Mouse (Mus musculus) bone marrow, adult 2 months (tissue): ENCODE data around the gene Ascc3. TPM values are rescaled to one million over a fixed set of nuclear protein-coding genes. Genes with fewer than 3 reads are reported as not detected.

Source experiments
- H3K27ac ChIP-seq: fragments of 200-500 bp; 2 replicates; pipeline ENCODE4 v1.5.1; 2012; ENCODE audit warnings: low read depth, mild to moderate bottlenecking, control low read depth, inconsistent platforms, low read length; ENCODE audit not compliant: control insufficient read depth, poor library complexity, insufficient read depth
- H3K4me1 ChIP-seq: fragments of 200-500 bp; 2 replicates; pipeline ENCODE4 v1.6.1; 2011; ENCODE audit warnings: low read length; ENCODE audit not compliant: control insufficient read depth, insufficient read depth
- H3K4me3 ChIP-seq: fragments of 200-500 bp; replicated peaks from 2 replicates; pipeline ENCODE3; 2011; ENCODE audit warnings: mild to moderate bottlenecking, low read depth, low read length, control low read depth; ENCODE audit not compliant: control insufficient read depth
- CTCF ChIP-seq: fragments of 200-500 bp; IDR thresholded peaks from 2 replicates; pipeline ENCODE4 v1.5.1; 2011; ENCODE audit warnings: low read length, control low read depth; ENCODE audit not compliant: control insufficient read depth, insufficient read depth
- POLR2A ChIP-seq: fragments of 200-500 bp; IDR thresholded peaks from 2 replicates; pipeline ENCODE4 v1.6.1; 2011; ENCODE audit warnings: low read depth, mild to moderate bottlenecking, control low read depth, low read length, borderline replicate concordance; ENCODE audit not compliant: control insufficient read depth
- WGBS: fragments of 180-500 bp; shearing (Covaris S2); methylation state at CpG from one replicate; pipeline ENCODE4 v1.1.7; 2018; 5-methylcytosine and 5-hydroxymethylcytosine counted together
- polyA plus RNA-seq: library from polyadenylated mRNA; stranded (reverse); fragments of >200 nt; gene quantifications from 2 replicates; pipeline ENCODE4 v1.2.4, GENCODE M21; 2011; ENCODE audit warnings: low replicate concordance; ENCODE audit not compliant: missing spikeins, insufficient read depth, insufficient read length

Ascc3 gene
- polyA plus RNA-seq, 1 experiment: 10.3 TPM

DNA sequence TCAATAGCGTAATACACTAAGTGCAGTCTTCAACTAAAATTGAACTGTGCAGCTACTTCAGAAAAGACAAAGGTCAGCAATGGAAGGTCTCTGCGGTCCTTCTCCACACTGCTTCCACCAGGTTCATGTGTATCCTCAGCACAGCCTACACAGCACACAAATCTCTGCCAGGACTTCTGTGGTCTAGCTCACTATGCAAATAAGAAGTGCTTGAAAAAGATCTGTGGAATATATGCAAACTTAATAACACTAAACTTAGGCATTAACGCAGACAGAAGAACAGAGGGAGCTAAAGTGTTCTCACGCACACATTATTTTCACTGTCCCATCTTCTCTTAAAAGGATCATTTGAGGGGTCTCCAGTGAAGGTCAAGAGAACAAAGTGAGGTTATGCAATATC, 275.7 kb downstream of the Ascc3 start:
- H3K4me1 ChIP-seq: no peaks in the 10 kb centered on the region
- H3K27ac ChIP-seq: no peak overlapping the region
- TF ChIP-seq POLR2A (no peak), CTCF (no peak)
- H3K4me3 ChIP-seq: no peak overlapping the region
- 56% methylated on average over 4 of the region's 4 CpGs for WGBS

DNA sequence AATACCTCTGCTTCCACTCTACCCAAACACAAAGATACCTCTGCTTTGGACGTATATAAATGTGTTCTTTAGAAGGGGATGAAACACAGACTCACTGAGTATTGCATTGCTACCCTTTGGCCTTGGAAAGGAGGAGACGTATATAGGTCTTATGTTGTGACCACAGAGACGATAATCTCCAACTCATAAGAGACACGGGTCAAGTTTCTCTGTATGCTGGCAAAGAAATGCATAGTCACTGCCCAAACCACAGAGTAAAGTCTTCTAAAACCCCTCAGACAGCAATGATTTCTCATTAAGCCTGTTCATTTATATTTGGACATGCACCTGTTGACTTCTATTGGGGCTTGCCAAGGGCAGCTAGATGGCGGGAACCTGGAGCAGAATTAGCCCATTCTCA, 284.5 kb downstream of the Ascc3 start:
- Histone ChIP-seq H3K4me3 (no peak overlapping the region), H3K27ac (no peak overlapping the region), H3K4me1 (no peaks in the 10 kb centered on the region)
- 26% methylated on average over 5 of the region's 5 CpGs for WGBS
- TF ChIP-seq CTCF (no peak), POLR2A (no peak)

DNA sequence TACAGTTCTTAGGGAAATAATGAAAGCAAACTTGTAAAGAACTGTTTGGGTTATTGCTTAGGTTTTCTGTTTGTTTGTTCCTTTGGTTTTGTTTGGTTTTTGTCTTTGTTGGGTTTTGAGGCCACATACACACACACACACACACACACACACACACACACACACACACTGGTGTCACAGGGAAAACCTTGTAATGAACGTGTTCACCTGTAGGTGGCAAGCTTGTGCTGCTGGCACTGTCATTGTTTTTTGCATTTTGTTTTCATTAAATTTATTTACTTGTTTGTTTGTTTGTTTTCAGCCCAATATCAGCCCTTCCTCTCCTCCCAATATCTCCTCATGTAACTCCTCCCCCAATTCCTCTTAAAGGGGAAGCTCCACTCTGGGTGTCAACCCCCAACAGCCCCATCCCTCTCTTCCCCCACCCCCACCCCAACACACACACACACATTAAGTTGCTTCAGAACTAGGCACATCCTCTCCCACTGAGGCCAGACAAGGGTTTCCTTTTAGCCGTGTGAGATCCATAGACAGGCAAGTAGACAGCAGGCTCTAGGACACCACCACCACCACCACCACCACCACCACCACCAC, 289.1 kb downstream of the Ascc3 start:
- no peak overlapping the region for H3K4me3 ChIP-seq
- no peaks in the 10 kb centered on the region for H3K4me1 ChIP-seq
- 18% methylated on average over 2 of the region's 2 CpGs for WGBS
- TF ChIP-seq CTCF: no peak
- no peak for TF ChIP-seq POLR2A
- H3K27ac ChIP-seq: no peak overlapping the region

DNA sequence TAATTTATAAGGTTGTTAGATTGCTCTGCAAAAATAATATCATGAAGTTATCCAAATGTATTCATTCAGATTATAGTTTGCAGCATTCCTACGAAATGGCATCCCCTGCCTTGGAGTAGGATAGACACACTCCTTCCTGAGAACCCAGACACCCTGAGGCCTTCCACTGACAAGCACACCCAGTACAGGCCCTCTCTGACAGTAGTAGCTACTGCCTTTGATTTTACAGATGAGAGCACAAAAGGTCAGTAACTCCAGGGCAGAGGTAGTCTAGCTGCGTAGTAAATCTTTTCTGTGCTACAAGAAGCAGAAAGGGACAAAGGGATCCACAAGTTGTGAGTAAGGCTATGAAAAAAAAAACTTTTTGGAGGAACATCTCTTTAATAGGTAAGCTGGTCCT, 289.9 kb downstream of the Ascc3 start:
- no peaks in the 10 kb centered on the region for H3K4me1 ChIP-seq
- H3K27ac ChIP-seq: no peak overlapping the region
- no peak for TF ChIP-seq POLR2A
- no peak for TF ChIP-seq CTCF
- no peak overlapping the region for H3K4me3 ChIP-seq
- 84% methylated on average over 2 of the region's 2 CpGs for WGBS

DNA sequence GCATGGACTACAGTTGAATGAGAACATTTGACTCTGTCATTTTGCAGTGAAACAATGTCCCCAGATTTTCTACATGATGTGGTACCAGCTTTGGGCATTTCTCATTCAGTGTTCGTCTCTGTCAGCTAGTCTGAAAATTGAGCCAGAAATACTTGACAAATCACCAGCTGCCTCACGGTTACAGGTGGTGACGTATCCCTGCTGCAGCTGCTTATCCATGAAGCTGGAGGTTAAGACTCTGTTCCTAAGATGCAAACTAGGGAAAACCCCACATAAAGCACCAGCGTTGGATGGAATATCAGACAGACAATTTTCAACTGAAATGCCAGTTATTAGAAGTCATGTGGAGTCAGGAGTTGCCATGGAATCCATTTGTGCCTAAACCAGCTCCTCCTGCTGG, 293.8 kb downstream of the Ascc3 start:
- Histone ChIP-seq H3K27ac (no peak overlapping the region), H3K4me3 (no peak overlapping the region), H3K4me1 (no peaks in the 10 kb centered on the region)
- WGBS: 69% methylated on average over 4 of the region's 4 CpGs
- no peak for TF ChIP-seq POLR2A
- TF ChIP-seq CTCF: no peak

DNA sequence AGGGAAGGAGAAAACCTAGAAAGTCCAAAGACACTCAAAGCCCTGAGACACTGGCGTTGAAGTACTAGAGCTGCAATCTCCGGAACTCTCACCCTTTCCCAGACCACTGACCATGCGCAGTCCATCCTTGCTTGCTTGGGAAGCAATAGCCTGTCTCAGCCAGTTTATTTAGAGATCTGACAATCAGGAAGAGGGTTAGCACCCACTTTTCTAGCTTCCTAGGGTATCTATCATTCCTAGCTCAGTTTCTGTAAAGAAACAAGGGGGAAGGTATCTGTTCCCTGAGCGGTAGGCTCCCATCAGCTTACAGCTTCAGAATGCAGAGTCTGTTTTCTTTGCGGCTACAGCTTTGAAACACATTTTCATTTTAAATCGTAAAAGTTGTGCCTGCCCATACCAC, 298.2 kb downstream of the Ascc3 start:
- H3K4me3 ChIP-seq: no peak overlapping the region
- TF ChIP-seq CTCF (no peak), POLR2A (no peak)
- H3K4me1 ChIP-seq: no peaks in the 10 kb centered on the region
- no peak overlapping the region for H3K27ac ChIP-seq
- 19% methylated on average over 6 of the region's 6 CpGs for WGBS

DNA sequence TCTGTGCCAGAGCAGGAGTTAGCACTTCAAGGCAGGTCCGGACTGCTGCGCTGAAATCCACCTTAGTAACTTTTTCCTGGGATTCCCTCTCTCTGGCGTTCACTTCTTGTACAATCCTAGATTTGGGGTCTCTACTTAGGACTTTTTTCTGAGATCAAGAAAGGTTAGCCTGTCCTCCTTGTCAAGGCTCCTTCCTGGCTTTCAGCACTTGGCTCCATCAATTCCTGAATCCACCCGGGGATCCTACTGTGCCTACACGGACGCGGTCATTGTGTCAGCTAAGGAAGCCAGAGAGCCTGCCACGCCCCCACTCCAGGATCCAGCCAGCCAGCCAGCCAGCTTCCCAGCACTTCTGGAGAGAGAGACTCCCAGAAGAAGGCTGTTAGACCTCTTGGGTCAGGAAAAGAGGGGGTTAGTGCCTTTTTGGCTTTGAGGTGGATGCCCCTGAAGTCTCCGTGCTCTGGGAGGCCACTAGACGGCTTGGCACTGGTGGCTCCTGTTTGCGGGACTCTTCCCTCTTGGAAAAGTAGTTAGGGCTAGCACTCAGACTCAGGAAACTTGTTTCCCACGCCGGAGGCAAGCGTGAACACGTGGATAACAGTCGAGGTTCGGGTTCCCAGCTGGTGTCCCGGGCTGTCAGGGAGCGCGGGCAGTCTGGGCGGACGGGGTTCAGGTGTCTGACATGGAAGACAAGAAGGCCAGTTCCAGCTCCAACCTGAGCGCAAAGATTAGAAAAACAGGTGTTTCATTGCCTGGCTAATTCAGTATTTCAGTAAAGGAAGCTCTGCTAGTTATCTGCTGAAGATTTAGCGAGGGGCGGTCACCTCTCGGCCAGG, 299.6 kb downstream of the Ascc3 start:
- Histone ChIP-seq H3K4me1 (no peaks in the 10 kb centered on the region), H3K27ac (no peak overlapping the region), H3K4me3 (no peak overlapping the region)
- no peak for TF ChIP-seq CTCF
- TF ChIP-seq POLR2A: no peak
- 7% methylated on average over 26 of the region's 26 CpGs for WGBS

DNA sequence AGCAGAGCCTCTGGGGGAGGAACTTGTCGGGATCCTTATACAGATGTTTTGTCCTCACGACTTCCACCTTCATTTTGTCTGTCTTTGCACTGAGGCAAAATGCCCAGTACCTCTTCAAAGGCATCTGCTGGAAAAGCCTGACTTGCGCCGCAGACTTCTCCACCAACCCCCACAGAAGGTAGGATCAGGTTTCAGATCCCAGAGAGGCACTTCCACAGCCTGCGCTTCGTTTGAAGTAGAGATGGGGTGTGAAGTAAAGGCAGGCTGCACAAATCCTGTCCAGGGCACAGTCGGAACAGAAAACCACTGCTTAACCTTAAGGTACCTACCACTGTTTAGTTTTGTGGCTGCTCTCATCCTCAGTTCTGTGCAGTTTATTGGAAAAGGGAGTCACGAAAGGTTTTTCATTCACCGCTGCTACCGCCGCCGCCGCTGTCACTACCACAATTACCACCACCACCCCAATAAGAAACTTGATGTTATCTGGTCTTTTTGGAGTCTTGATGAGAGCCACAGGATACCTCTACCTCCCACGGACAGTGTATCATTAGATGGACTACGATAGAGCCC, 300.4 kb downstream of the Ascc3 start:
- Histone ChIP-seq H3K27ac (no peak overlapping the region), H3K4me1 (no peaks in the 10 kb centered on the region), H3K4me3 (no peak overlapping the region)
- TF ChIP-seq POLR2A (no peak), CTCF (no peak)
- WGBS: 4% methylated on average over 15 of the region's 15 CpGs

DNA sequence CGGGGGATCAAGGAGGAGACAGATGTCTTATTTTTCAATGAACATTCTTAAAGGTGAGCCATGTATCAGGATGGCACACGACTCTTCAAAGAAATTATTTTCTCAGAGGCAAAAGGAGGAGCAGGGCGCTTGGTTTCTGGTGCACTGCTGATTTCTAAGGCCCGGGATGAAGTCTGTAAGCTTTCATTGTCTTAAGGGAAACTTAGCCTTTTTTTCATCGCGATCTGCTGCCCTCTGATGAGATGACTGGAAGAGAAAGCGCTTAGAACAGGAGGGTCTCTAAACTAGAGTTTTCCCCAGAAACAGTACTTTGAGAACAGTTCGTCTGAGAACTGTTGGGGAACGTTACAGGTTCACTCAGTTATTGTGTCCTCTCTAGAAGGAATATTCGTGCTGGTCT, 301.1 kb downstream of the Ascc3 start:
- Histone ChIP-seq H3K4me3 (no peak overlapping the region), H3K27ac (no peak overlapping the region), H3K4me1 (no peaks in the 10 kb centered on the region)
- TF ChIP-seq POLR2A (no peak), CTCF (no peak)
- WGBS: 6% methylated on average over 10 of the region's 10 CpGs
